ENCODE assay signal across 14 mouse cellular contexts in genomic region chr14:62831691-62832275, GRCm38 (mm10).
"Had no signal": no experiment of that assay in that cellular context is flagged by ENCODE, and none has a peak within 500 bp of the region (broad histone marks: within the 10 kb centered on the region; RNA-seq: fewer than 3 reads in every experiment).

No protein-coding gene starts in this region.

- H3K9me3 ChIP-seq: limb, embryonic 15.5 days; liver, embryonic 15.5 days; megakaryocyte, embryonic 14.5 days; midbrain, embryonic 15.5 days; neural tube, embryonic 12.5 days had no signal

- ATAC-seq: midbrain, embryonic 15.5 days had no signal

- H3K4me2 ChIP-seq: limb, embryonic 15.5 days; liver, embryonic 15.5 days; lung, embryonic 14.5 days; midbrain, embryonic 11.5 days; midbrain, embryonic 15.5 days; neural tube, embryonic 12.5 days had no signal

- H3K27me3 ChIP-seq: limb, embryonic 15.5 days; liver, embryonic 15.5 days; midbrain, embryonic 15.5 days; neural tube, embryonic 12.5 days had no signal

- DNase-seq: kidney, postnatal 36 days; layer of hippocampus, adult 9-11 months; layer of hippocampus, postnatal 36 days; lung, embryonic 14.5 days; lung, postnatal 14 days; right cerebral cortex, postnatal 14 days; thymus, postnatal 36 days had no signal

- H3K4me3 ChIP-seq: limb, embryonic 15.5 days; liver, embryonic 15.5 days; megakaryocyte, embryonic 14.5 days; midbrain, embryonic 15.5 days; neural tube, embryonic 12.5 days had no signal

- H3K36me3 ChIP-seq: limb, embryonic 15.5 days; liver, embryonic 15.5 days; midbrain, embryonic 15.5 days; neural tube, embryonic 12.5 days had no signal

- H3K9ac ChIP-seq: limb, embryonic 15.5 days; liver, embryonic 15.5 days; lung, embryonic 14.5 days; midbrain, embryonic 15.5 days; neural tube, embryonic 12.5 days had no signal

- H3K4me1 ChIP-seq: limb, embryonic 15.5 days; megakaryocyte, embryonic 14.5 days; midbrain, embryonic 15.5 days; neural tube, embryonic 12.5 days had no signal

- H3K27ac ChIP-seq: limb, embryonic 15.5 days; liver, embryonic 15.5 days; macrophage; midbrain, embryonic 15.5 days; neural tube, embryonic 12.5 days had no signal
